Comparison of ENCODE assay signal across 22 mouse cellular contexts in genomic region chrX:50753459-50753858, GRCm38 (mm10).
DNase-seq lines count a peak whose midpoint lies in the region; ATAC-seq and TF ChIP-seq lines count a peak whose summit lies in the region.
"Had no signal": no experiment of that assay in that cellular context is flagged by ENCODE, and none has a peak within 500 bp of the region (broad histone marks: within the 10 kb centered on the region; RNA-seq: fewer than 3 reads in every experiment).

No protein-coding gene starts in this region.

- H3K27me3 ChIP-seq in forebrain, embryonic 13.5 days, result no peaks in the 10 kb centered on the region
- no peaks in the 10 kb centered on the region for H3K27me3 ChIP-seq in forebrain, embryonic 12.5 days
- no peaks in the 10 kb centered on the region for H3K27me3 ChIP-seq in forebrain, embryonic 15.5 days
- no peaks in the 10 kb centered on the region for H3K27me3 ChIP-seq in forebrain, embryonic 11.5 days (ENCODE audit: control insufficient read depth, insufficient read depth, low read length)
- H3K27me3 ChIP-seq in forebrain, postnatal 0 days (ENCODE audit: insufficient read depth, low read length), result no peaks in the 10 kb centered on the region
- H3K27me3 ChIP-seq in kidney, embryonic 16.5 days (ENCODE audit: insufficient read depth, low read length), result no peaks in the 10 kb centered on the region; the same call in 1 of the 2 replicates
- H3K27me3 ChIP-seq: CH12.LX; embryonic facial prominence, embryonic 12.5 days had no signal

- H3K4me1 ChIP-seq in forebrain, embryonic 13.5 days, result no peaks in the 10 kb centered on the region
- no peaks in the 10 kb centered on the region for H3K4me1 ChIP-seq in forebrain, embryonic 12.5 days
- no peaks in the 10 kb centered on the region for H3K4me1 ChIP-seq in forebrain, embryonic 15.5 days
- H3K4me1 ChIP-seq in forebrain, embryonic 11.5 days (replicated peaks; ENCODE audit: control insufficient read depth, insufficient read depth, low read length), result no peaks in the 10 kb centered on the region
- H3K4me1 ChIP-seq in forebrain, postnatal 0 days (ENCODE audit: insufficient read depth), result no peaks in the 10 kb centered on the region
- no peaks in the 10 kb centered on the region for H3K4me1 ChIP-seq in kidney, embryonic 16.5 days (ENCODE audit: insufficient read depth, low read length)
- H3K4me1 ChIP-seq: embryonic facial prominence, embryonic 10.5 days; embryonic facial prominence, embryonic 12.5 days had no signal

- ATAC-seq in forebrain, embryonic 13.5 days, result peak; percentile 36; the same call in 1 of the 2 replicates
- ATAC-seq in forebrain, embryonic 12.5 days (ENCODE audit: low FRiP score), result no peak
- peak; percentile 70; the same call in 1 of the 2 replicates for ATAC-seq in forebrain, embryonic 15.5 days (replicated peaks)
- no peak for ATAC-seq in forebrain, embryonic 11.5 days (replicated peaks; ENCODE audit: low FRiP score)
- peak; percentile 76 for ATAC-seq in forebrain, postnatal 0 days
- ATAC-seq in kidney, embryonic 16.5 days (ENCODE audit: low FRiP score, low TSS enrichment), result no peak
- ATAC-seq: activated CD4-positive, CD25-positive, alpha-beta regulatory T cell, adult 4 months; CD4-positive, CD25-positive, alpha-beta regulatory T cell, adult 4 months; Patski had no signal

- no peak overlapping the region for H3K9ac ChIP-seq in forebrain, embryonic 13.5 days
- no peak overlapping the region for H3K9ac ChIP-seq in forebrain, embryonic 12.5 days
- no peak overlapping the region for H3K9ac ChIP-seq in forebrain, embryonic 15.5 days (replicated peaks)
- H3K9ac ChIP-seq in forebrain, embryonic 11.5 days (ENCODE audit: low read length), result no peak overlapping the region
- H3K9ac ChIP-seq in forebrain, postnatal 0 days, result no peak overlapping the region
- H3K9ac ChIP-seq in kidney, embryonic 16.5 days (replicated peaks; ENCODE audit: low read length), result no peak overlapping the region
- H3K9ac ChIP-seq: embryonic facial prominence, embryonic 12.5 days had no signal

- DNase-seq in forebrain, embryonic 11.5 days (ENCODE audit: low spot score), result no peak
- peak; percentile 1 for DNase-seq in forebrain, postnatal 0 days
- DNase-seq: adrenal gland, adult 2 months; adrenal gland, postnatal 10 days; adrenal gland, postnatal 25 days; B cell, adult 2 months; cerebellum, adult 11-12 months; cerebellum, adult 2 months; cerebellum, adult 9-10 months; cerebellum, postnatal 10 days; cerebellum, postnatal 25 days had no signal

- H3K27ac ChIP-seq in forebrain, embryonic 13.5 days, result no peak overlapping the region
- H3K27ac ChIP-seq in forebrain, embryonic 12.5 days, result no peak overlapping the region
- H3K27ac ChIP-seq in forebrain, embryonic 15.5 days (replicated peaks), result no peak overlapping the region
- no peak overlapping the region for H3K27ac ChIP-seq in forebrain, embryonic 11.5 days (ENCODE audit: low read depth, low read length)
- H3K27ac ChIP-seq in forebrain, postnatal 0 days (ENCODE audit: low read depth, low read length), result no peak overlapping the region
- H3K27ac ChIP-seq in kidney, embryonic 16.5 days (ENCODE audit: low read length), result no peak overlapping the region
- H3K27ac ChIP-seq: embryonic facial prominence, embryonic 10.5 days; embryonic facial prominence, embryonic 12.5 days had no signal

- no peaks in the 10 kb centered on the region for H3K36me3 ChIP-seq in forebrain, embryonic 13.5 days (ENCODE audit: poor library complexity, severe bottlenecking)
- no peaks in the 10 kb centered on the region for H3K36me3 ChIP-seq in forebrain, embryonic 12.5 days (replicated peaks)
- no peaks in the 10 kb centered on the region for H3K36me3 ChIP-seq in forebrain, embryonic 15.5 days
- H3K36me3 ChIP-seq in forebrain, embryonic 11.5 days (ENCODE audit: control insufficient read depth, insufficient read depth, low read length), result no peaks in the 10 kb centered on the region
- no peaks in the 10 kb centered on the region for H3K36me3 ChIP-seq in forebrain, postnatal 0 days (ENCODE audit: insufficient read depth)
- no peaks in the 10 kb centered on the region for H3K36me3 ChIP-seq in kidney, embryonic 16.5 days (ENCODE audit: insufficient read depth, low read length)
- H3K36me3 ChIP-seq: embryonic facial prominence, embryonic 10.5 days; embryonic facial prominence, embryonic 12.5 days; G1E had no signal

- 73% methylated on average over 1 of the region's 1 CpGs for WGBS in forebrain, embryonic 13.5 days
- WGBS in forebrain, embryonic 12.5 days, result 59% methylated on average over 1 of the region's 1 CpGs
- WGBS in forebrain, embryonic 15.5 days, result 46% methylated on average over 1 of the region's 1 CpGs
- WGBS in forebrain, embryonic 11.5 days, result 72% methylated on average over 1 of the region's 1 CpGs
- 43% methylated on average over 1 of the region's 1 CpGs for WGBS in forebrain, postnatal 0 days
- WGBS in kidney, embryonic 16.5 days, result 74% methylated on average over 1 of the region's 1 CpGs

- no peaks in the 10 kb centered on the region for H3K9me3 ChIP-seq in forebrain, embryonic 13.5 days (replicated peaks)
- no peaks in the 10 kb centered on the region for H3K9me3 ChIP-seq in forebrain, embryonic 12.5 days
- no peaks in the 10 kb centered on the region for H3K9me3 ChIP-seq in forebrain, embryonic 15.5 days
- no peaks in the 10 kb centered on the region for H3K9me3 ChIP-seq in forebrain, embryonic 11.5 days (ENCODE audit: control insufficient read depth, low read length)
- no peaks in the 10 kb centered on the region for H3K9me3 ChIP-seq in forebrain, postnatal 0 days (ENCODE audit: low read length)
- no peaks in the 10 kb centered on the region for H3K9me3 ChIP-seq in kidney, embryonic 16.5 days (ENCODE audit: low read length)
- H3K9me3 ChIP-seq: embryonic facial prominence, embryonic 10.5 days; embryonic facial prominence, embryonic 12.5 days; G1E had no signal

- no peak overlapping the region for H3K4me2 ChIP-seq in forebrain, embryonic 13.5 days
- no peak overlapping the region for H3K4me2 ChIP-seq in forebrain, embryonic 12.5 days
- H3K4me2 ChIP-seq in forebrain, embryonic 15.5 days (replicated peaks), result no peak overlapping the region
- H3K4me2 ChIP-seq in forebrain, embryonic 11.5 days (ENCODE audit: low read depth, low read length, severe bottlenecking), result no peak overlapping the region
- no peak overlapping the region for H3K4me2 ChIP-seq in forebrain, postnatal 0 days (ENCODE audit: low read depth)
- no peak overlapping the region for H3K4me2 ChIP-seq in kidney, embryonic 16.5 days (replicated peaks; ENCODE audit: low read depth, low read length)
- H3K4me2 ChIP-seq: embryonic facial prominence, embryonic 12.5 days had no signal

- no peak for TF ChIP-seq CTCF in forebrain, postnatal 0 days (IDR thresholded peaks at IDR 0.05; ENCODE audit: low read depth)

- H3K4me3 ChIP-seq in forebrain, embryonic 13.5 days, result no peak overlapping the region
- no peak overlapping the region for H3K4me3 ChIP-seq in forebrain, embryonic 12.5 days (replicated peaks)
- no peak overlapping the region for H3K4me3 ChIP-seq in forebrain, embryonic 15.5 days
- H3K4me3 ChIP-seq in forebrain, embryonic 11.5 days (ENCODE audit: low read depth, low read length), result no peak overlapping the region
- H3K4me3 ChIP-seq in forebrain, postnatal 0 days (ENCODE audit: low read depth, low read length), result no peak overlapping the region
- H3K4me3 ChIP-seq in kidney, embryonic 16.5 days (ENCODE audit: low read length), result no peak overlapping the region
- H3K4me3 ChIP-seq: embryonic facial prominence, embryonic 10.5 days; embryonic facial prominence, embryonic 12.5 days had no signal

Comparison
In these comparisons a context has a peak if more than half of its experiments do, and no peak if none do; other contexts are left out.
1. ATAC-seq: peak in forebrain, embryonic 13.5 days (single experiment), forebrain, embryonic 15.5 days (single experiment) and forebrain, postnatal 0 days (single experiment); none in forebrain, embryonic 12.5 days (single experiment), forebrain, embryonic 11.5 days (single experiment) and kidney, embryonic 16.5 days (single experiment).